Mouse (Mus musculus): ENCODE results near the gene Scrn1. TPM values are rescaled to one million over a fixed set of nuclear protein-coding genes. Genes with fewer than 3 reads are reported as not detected.

The Scrn1 gene
- polyA plus RNA-seq, 1 experiment from 2014 or later: 2.5 TPM

- no peak overlapping the region for H3K4me3 ChIP-seq (ENCODE audit: low read depth, low read length)
- H3K9ac ChIP-seq (ENCODE audit: low read depth, low read length): no peak overlapping the region
- no peaks in the 10 kb centered on the region for H3K4me1 ChIP-seq (replicated peaks; ENCODE audit: control insufficient read depth, insufficient read depth, low read length)
- WGBS: 95% methylated on average over 2 of the region's 2 CpGs
- TF ChIP-seq CTCF (IDR thresholded peaks at IDR 0.05; ENCODE audit: low read depth): no peak
- ATAC-seq: no peak
- H3K27me3 ChIP-seq (replicated peaks; ENCODE audit: control insufficient read depth, insufficient read depth, low read length): no peaks in the 10 kb centered on the region
- H3K4me2 ChIP-seq (replicated peaks; ENCODE audit: low read depth): no peak overlapping the region
- no peak overlapping the region for H3K27ac ChIP-seq (ENCODE audit: low read depth, low read length)
- no peaks in the 10 kb centered on the region for H3K36me3 ChIP-seq (ENCODE audit: control insufficient read depth, insufficient read depth)
- H3K9me3 ChIP-seq (ENCODE audit: control insufficient read depth): no peaks in the 10 kb centered on the region
These were observed 36.1 kb downstream of the Scrn1 start for GRCm38 (mm10) chr6:54530182-54530581.

- no peaks in the 10 kb centered on the region for H3K27me3 ChIP-seq (replicated peaks; ENCODE audit: control insufficient read depth, insufficient read depth, low read length)
- no peaks in the 10 kb centered on the region for H3K9me3 ChIP-seq (ENCODE audit: control insufficient read depth)
- H3K4me2 ChIP-seq (replicated peaks; ENCODE audit: low read depth): no peak overlapping the region
- no peak overlapping the region for H3K4me3 ChIP-seq (ENCODE audit: low read depth, low read length)
- H3K9ac ChIP-seq (ENCODE audit: low read depth, low read length): no peak overlapping the region
- H3K36me3 ChIP-seq (ENCODE audit: control insufficient read depth, insufficient read depth): no peaks in the 10 kb centered on the region
- WGBS: 81% methylated on average over 8 of the region's 8 CpGs
- no peak for ATAC-seq
- H3K27ac ChIP-seq (ENCODE audit: low read depth, low read length): no peak overlapping the region
- TF ChIP-seq CTCF (IDR thresholded peaks at IDR 0.05; ENCODE audit: low read depth): no peak
- H3K4me1 ChIP-seq (replicated peaks; ENCODE audit: control insufficient read depth, insufficient read depth, low read length): no peaks in the 10 kb centered on the region
These were observed 37.6 kb downstream of the Scrn1 start for GRCm38 (mm10) chr6:54528666-54529065.

- Histone ChIP-seq H3K4me2 (replicated peaks; ENCODE audit: low read depth) (no peak overlapping the region), H3K27me3 (replicated peaks; ENCODE audit: control insufficient read depth, insufficient read depth, low read length) (no peaks in the 10 kb centered on the region), H3K9me3 (ENCODE audit: control insufficient read depth) (no peaks in the 10 kb centered on the region), H3K36me3 (ENCODE audit: control insufficient read depth, insufficient read depth) (no peaks in the 10 kb centered on the region), H3K4me3 (ENCODE audit: low read depth, low read length) (no peak overlapping the region), H3K27ac (ENCODE audit: low read depth, low read length) (no peak overlapping the region), H3K9ac (ENCODE audit: low read depth, low read length) (no peak overlapping the region), H3K4me1 (replicated peaks; ENCODE audit: control insufficient read depth, insufficient read depth, low read length) (no peaks in the 10 kb centered on the region)
- WGBS: 59% methylated on average over 5 of the region's 5 CpGs
- no peak for TF ChIP-seq CTCF (IDR thresholded peaks at IDR 0.05; ENCODE audit: low read depth)
- no peak for ATAC-seq
These were observed 47.5 kb downstream of the Scrn1 start for GRCm38 (mm10) chr6:54518758-54519157.

- no peak overlapping the region for H3K4me3 ChIP-seq (ENCODE audit: low read depth, low read length)
- 88% methylated on average over 2 of the region's 2 CpGs for WGBS
- no peak overlapping the region for H3K4me2 ChIP-seq (replicated peaks; ENCODE audit: low read depth)
- H3K9me3 ChIP-seq (ENCODE audit: control insufficient read depth): no peaks in the 10 kb centered on the region
- H3K27me3 ChIP-seq (replicated peaks; ENCODE audit: control insufficient read depth, insufficient read depth, low read length): no peaks in the 10 kb centered on the region
- no peak overlapping the region for H3K9ac ChIP-seq (ENCODE audit: low read depth, low read length)
- no peak for TF ChIP-seq CTCF (IDR thresholded peaks at IDR 0.05; ENCODE audit: low read depth)
- H3K4me1 ChIP-seq (replicated peaks; ENCODE audit: control insufficient read depth, insufficient read depth, low read length): no peaks in the 10 kb centered on the region
- no peaks in the 10 kb centered on the region for H3K36me3 ChIP-seq (ENCODE audit: control insufficient read depth, insufficient read depth)
- H3K27ac ChIP-seq (ENCODE audit: low read depth, low read length): no peak overlapping the region
- no peak for ATAC-seq
These were observed 49.7 kb downstream of the Scrn1 start for GRCm38 (mm10) chr6:54516512-54517134.

- WGBS: 75% methylated on average over 2 of the region's 2 CpGs
These were observed 54.0 kb downstream of the Scrn1 start for GRCm38 (mm10) chr6:54512256-54512655.

GRCm38 (mm10) chr6:54509264-54509663 is 57.0 kb downstream of the Scrn1 start:
- no peak for TF ChIP-seq CTCF (IDR thresholded peaks at IDR 0.05; ENCODE audit: low read depth)
- Histone ChIP-seq H3K27ac (ENCODE audit: low read depth, low read length) (no peak overlapping the region), H3K36me3 (ENCODE audit: control insufficient read depth, insufficient read depth) (no peaks in the 10 kb centered on the region), H3K9me3 (ENCODE audit: control insufficient read depth) (no peaks in the 10 kb centered on the region), H3K9ac (ENCODE audit: low read depth, low read length) (no peak overlapping the region), H3K4me3 (ENCODE audit: low read depth, low read length) (no peak overlapping the region), H3K4me2 (replicated peaks; ENCODE audit: low read depth) (no peak overlapping the region), H3K4me1 (replicated peaks; ENCODE audit: control insufficient read depth, insufficient read depth, low read length) (no peaks in the 10 kb centered on the region), H3K27me3 (replicated peaks; ENCODE audit: control insufficient read depth, insufficient read depth, low read length) (no peaks in the 10 kb centered on the region)
- 93% methylated on average over 13 of the region's 13 CpGs for WGBS
- no peak for ATAC-seq

More at GRCm38 (mm10) chr6:54512256-54512655, 54.0 kb downstream of the Scrn1 start:
- Histone ChIP-seq H3K4me1 (replicated peaks; ENCODE audit: control insufficient read depth, insufficient read depth, low read length) (no peaks in the 10 kb centered on the region), H3K27me3 (replicated peaks; ENCODE audit: control insufficient read depth, insufficient read depth, low read length) (no peaks in the 10 kb centered on the region), H3K9ac (ENCODE audit: low read depth, low read length) (no peak overlapping the region), H3K4me2 (replicated peaks; ENCODE audit: low read depth) (no peak overlapping the region), H3K9me3 (ENCODE audit: control insufficient read depth) (no peaks in the 10 kb centered on the region), H3K4me3 (ENCODE audit: low read depth, low read length) (no peak overlapping the region), H3K36me3 (ENCODE audit: control insufficient read depth, insufficient read depth) (no peaks in the 10 kb centered on the region), H3K27ac (ENCODE audit: low read depth, low read length) (no peak overlapping the region)
- no peak for ATAC-seq
- TF ChIP-seq CTCF (IDR thresholded peaks at IDR 0.05; ENCODE audit: low read depth): no peak
